Comparison of ENCODE assay signal across 7 mouse cellular contexts in genomic region chr11:104442333-104443136, GRCm38 (mm10). TPM values are rescaled to one million over a fixed set of nuclear protein-coding genes. Genes with fewer than 3 reads are reported as not detected.
DNase-seq lines count a peak whose midpoint lies in the region; ATAC-seq and TF ChIP-seq lines count a peak whose summit lies in the region.

No protein-coding gene starts in this region.

- H3K4me1 ChIP-seq in embryonic facial prominence, embryonic 11.5 days (ENCODE audit: control insufficient read depth, insufficient read depth, low read length) = no peaks in the 10 kb centered on the region
- no peaks in the 10 kb centered on the region for H3K4me1 ChIP-seq in kidney, adult 2 months (ENCODE audit: control insufficient read depth, insufficient read depth, low read length)
- H3K4me1 ChIP-seq in limb, embryonic 12.5 days (replicated peaks) = peaks cover 5% of the 10 kb centered on the region; the same call in 1 of the 2 replicates
- H3K4me1 ChIP-seq in midbrain, embryonic 15.5 days = peaks cover 24% of the 10 kb centered on the region
- peaks cover 3% of the 10 kb centered on the region; the same call in 1 of the 2 replicates for H3K4me1 ChIP-seq in spleen, adult 2 months (ENCODE audit: control insufficient read depth, insufficient read depth, insufficient read length)

- peak; percentile 76 for TF ChIP-seq POLR2A in kidney, adult 2 months (IDR thresholded peaks at IDR 0.05; ENCODE audit: low read depth, low read length)
- TF ChIP-seq POLR2A in spleen, adult 2 months (IDR thresholded peaks at IDR 0.05; ENCODE audit: low read depth, low read length) = peak; percentile 84

- TF ChIP-seq CTCF in kidney, adult 2 months (conservative IDR thresholded peaks at IDR 0.05; ENCODE audit: insufficient read depth, insufficient read length, low read depth, low read length) = peak; percentile 38
- 0 out of 2 replicates have a peak, but pooled peaks have one; percentile 22 for TF ChIP-seq CTCF in spleen, adult 2 months (IDR thresholded peaks at IDR 0.05; ENCODE audit: extremely low read depth, insufficient read depth, insufficient read length, insufficient replicate concordance)

- H3K4me3 ChIP-seq in embryonic facial prominence, embryonic 11.5 days (ENCODE audit: low read depth, low read length) = peak overlapping the region; percentile 84
- peak overlapping the region; percentile 97 for H3K4me3 ChIP-seq in kidney, adult 2 months (ENCODE audit: insufficient read depth, low read depth, low read length)
- H3K4me3 ChIP-seq in limb, embryonic 12.5 days (replicated peaks) = peak overlapping the region; percentile 80
- peak overlapping the region; percentile 90 for H3K4me3 ChIP-seq in midbrain, embryonic 15.5 days
- H3K4me3 ChIP-seq in spleen, adult 2 months (ENCODE audit: extremely low read depth, insufficient read depth, insufficient read length) = peak overlapping the region; percentile 90

- peak overlapping the region; percentile 100 for H3K27ac ChIP-seq in embryonic facial prominence, embryonic 11.5 days (replicated peaks; ENCODE audit: low read depth, low read length)
- H3K27ac ChIP-seq in kidney, adult 2 months (ENCODE audit: insufficient read depth, low read depth, low read length) = peak overlapping the region; percentile 99
- peak overlapping the region; percentile 100 for H3K27ac ChIP-seq in limb, embryonic 12.5 days
- peak overlapping the region; percentile 100 for H3K27ac ChIP-seq in midbrain, embryonic 15.5 days
- peak overlapping the region; percentile 99 for H3K27ac ChIP-seq in spleen, adult 2 months (ENCODE audit: insufficient read depth, low read length)

- H3K4me2 ChIP-seq in embryonic facial prominence, embryonic 11.5 days (ENCODE audit: low read depth, low read length) = peak overlapping the region; percentile 67
- H3K4me2 ChIP-seq in limb, embryonic 12.5 days = peak overlapping the region; percentile 74
- H3K4me2 ChIP-seq in midbrain, embryonic 15.5 days = peak overlapping the region; percentile 74

- ATAC-seq in embryonic facial prominence, embryonic 11.5 days (replicated peaks; ENCODE audit: insufficient number of reproducible peaks, low FRiP score, low TSS enrichment, low read depth) = peak; percentile 98
- peak; percentile 96 for ATAC-seq in limb, embryonic 12.5 days (ENCODE audit: insufficient number of reproducible peaks, insufficient read depth, low FRiP score, low TSS enrichment, low read depth)
- ATAC-seq in midbrain, embryonic 15.5 days (replicated peaks) = peak; percentile 96

- peak; percentile 96 for DNase-seq in adrenal gland, postnatal 14 days
- DNase-seq in embryonic facial prominence, embryonic 11.5 days (ENCODE audit: low spot score) = peak; percentile 96
- DNase-seq in heart, adult 18-20 months = peak; percentile 92 to 96
- DNase-seq in kidney, adult 2 months = peak; percentile 96
- DNase-seq in spleen, adult 2 months (ENCODE audit: low read depth in 1 of 2, low spot score in 2 of 2) = peak; percentile 90 to 93

- WGBS in embryonic facial prominence, embryonic 11.5 days = under 1% methylated on average over 77 of the region's 82 CpGs
- WGBS in kidney, adult 2 months = under 1% methylated on average over 78 of the region's 82 CpGs
- WGBS in limb, embryonic 12.5 days = under 1% methylated on average over 76 of the region's 82 CpGs
- WGBS in midbrain, embryonic 15.5 days = under 1% methylated on average over 82 of the region's 82 CpGs
- WGBS in spleen, adult 2 months = 1% methylated on average over 73 of the region's 82 CpGs

- no peaks in the 10 kb centered on the region for H3K36me3 ChIP-seq in embryonic facial prominence, embryonic 11.5 days (replicated peaks; ENCODE audit: control insufficient read depth, insufficient read depth, low read depth, low read length)
- no peaks in the 10 kb centered on the region for H3K36me3 ChIP-seq in kidney, adult 2 months (ENCODE audit: control insufficient read depth, insufficient read depth, low read length)
- 0 out of 2 replicates have a peak, but pooled peaks cover 3% of the 10 kb centered on the region for H3K36me3 ChIP-seq in limb, embryonic 12.5 days
- H3K36me3 ChIP-seq in midbrain, embryonic 15.5 days (replicated peaks) = no peaks in the 10 kb centered on the region
- H3K36me3 ChIP-seq in spleen, adult 2 months (ENCODE audit: control insufficient read depth, insufficient read depth, low read length) = no peaks in the 10 kb centered on the region

- H3K9me3 ChIP-seq in embryonic facial prominence, embryonic 11.5 days (replicated peaks; ENCODE audit: control insufficient read depth, low read length) = no peaks in the 10 kb centered on the region
- no peaks in the 10 kb centered on the region for H3K9me3 ChIP-seq in limb, embryonic 12.5 days
- H3K9me3 ChIP-seq in midbrain, embryonic 15.5 days = no peaks in the 10 kb centered on the region

- no peaks in the 10 kb centered on the region for H3K27me3 ChIP-seq in embryonic facial prominence, embryonic 11.5 days (ENCODE audit: control insufficient read depth, insufficient read depth, low read length)
- no peaks in the 10 kb centered on the region for H3K27me3 ChIP-seq in kidney, adult 2 months (replicated peaks; ENCODE audit: control insufficient read depth, insufficient read depth, low read length)
- no peaks in the 10 kb centered on the region for H3K27me3 ChIP-seq in limb, embryonic 12.5 days
- no peaks in the 10 kb centered on the region for H3K27me3 ChIP-seq in midbrain, embryonic 15.5 days (replicated peaks)
- no peaks in the 10 kb centered on the region for H3K27me3 ChIP-seq in spleen, adult 2 months (ENCODE audit: control insufficient read depth, insufficient read depth, low read length)

- peak overlapping the region; percentile 100 for H3K9ac ChIP-seq in embryonic facial prominence, embryonic 11.5 days (replicated peaks; ENCODE audit: low read length)
- peak overlapping the region; percentile 99 for H3K9ac ChIP-seq in limb, embryonic 12.5 days (replicated peaks)
- peak overlapping the region; percentile 99 for H3K9ac ChIP-seq in midbrain, embryonic 15.5 days

RNA-seq across cellular contexts. Expression of gene Kansl1, which starts 26.1 kb away (rescaled TPM):
- 49.7 and 53.7 TPM in 2 replicates for total RNA-seq in adrenal gland, postnatal 14 days (2021)
- polyA plus RNA-seq in embryonic facial prominence, embryonic 11.5 days (2014; fragmentation: Nextera tagmentation; extraction: Ambion mirVana) = 33.2 and 33.3 TPM in 2 replicates
- 10 to 100 TPM; 26.7 to 31.1 TPM for total RNA-seq in heart, adult 18-20 months (2021)
- polyA plus RNA-seq in kidney, adult 2 months (2012; rRNA removed) = 51.8 and 63.7 TPM in 2 replicates
- polyA plus RNA-seq in limb, embryonic 12.5 days (2016; fragmentation: Nextera tagmentation; extraction: Ambion mirVana) = 30.9 and 33.6 TPM in 2 replicates
- polyA plus RNA-seq in midbrain, embryonic 15.5 days (2015; fragmentation: Nextera tagmentation; extraction: Ambion mirVana) = 31.0 and 31.1 TPM in 2 replicates
- 93.0 and 120 TPM in 2 replicates for polyA plus RNA-seq in spleen, adult 2 months (2012; rRNA removed)

Comparison
In these comparisons a context has a peak if more than half of its experiments do, and no peak if none do; other contexts are left out.
1. Peak in every context shown above with its lines: DNase-seq, ATAC-seq, H3K4me3 ChIP-seq and H3K27ac ChIP-seq.